Mouse (Mus musculus) liver, postnatal 0 days (tissue): ENCODE results near the gene Macf1.

Experiments
- CTCF ChIP-seq: sonication (generic); IDR thresholded peaks from 2 replicates; pipeline ENCODE4 v1.5.1; 2016; ENCODE audit warnings: antibody characterized with exemption, low read depth
- EP300 ChIP-seq: IDR thresholded peaks from 2 replicates; pipeline ENCODE4 v1.6.1; 2016; ENCODE audit warnings: antibody characterized with exemption, low read depth, mild to moderate bottlenecking

GRCm38 (mm10) chr4:123555251-123555650, 128.9 kb downstream of the Macf1 start:
- TF ChIP-seq CTCF (no peak), EP300 (no peak)
